Mouse (Mus musculus) ES-E14 (cell line): Measurements from ENCODE around the gene Fbxo40. TPM values are rescaled to one million over a fixed set of nuclear protein-coding genes. Genes with fewer than 3 reads are reported as not detected.

ENCODE experiments used
- DNase-seq: peaks from one replicate; pipeline ENCODE4 v3.0.0-alpha.2; 2013; ENCODE audit warnings: low read depth, low spot score
- H3K27ac ChIP-seq: 2 replicates; pipeline ENCODE4 v1.5.1; 2012; ENCODE audit warnings: low read depth, mild to moderate bottlenecking, low read length, moderate library complexity, mixed read lengths; ENCODE audit not compliant: poor library complexity, insufficient read depth, severe bottlenecking
- H3K36me3 ChIP-seq: 2 replicates; pipeline ENCODE4 v1.6.1; 2012; ENCODE audit warnings: mild to moderate bottlenecking, low read length, moderate library complexity, mixed read lengths; ENCODE audit not compliant: control insufficient read depth, poor library complexity, insufficient read depth, severe bottlenecking
- H3K4me1 ChIP-seq, 2 experiments: fragments of 150-350 bp in 1 of 2; sonication (generic) in 1 of 2; 2 replicates each; pipeline ENCODE4 v1.6.1; 2012; ENCODE audit warnings: low read length in 2 of 2, mild to moderate bottlenecking in 1 of 2, mixed read lengths in 1 of 2; ENCODE audit not compliant: control insufficient read depth in 2 of 2, insufficient read depth in 2 of 2, poor library complexity in 1 of 2
- H3K4me3 ChIP-seq, 2 experiments: fragments of 150-350 bp in 1 of 2; sonication (generic) in 1 of 2; 2 replicates each; pipeline ENCODE4 v1.5.1; 2012; ENCODE audit warnings: low read length in 2 of 2, low read depth in 1 of 2, mild to moderate bottlenecking in 1 of 2, mixed read lengths in 1 of 2; ENCODE audit not compliant: insufficient read depth in 1 of 2, poor library complexity in 1 of 2, severe bottlenecking in 1 of 2
- H3K9ac ChIP-seq: 2 replicates; pipeline ENCODE4 v1.6.1; 2012; ENCODE audit warnings: low read depth, mild to moderate bottlenecking, low read length, mixed read lengths; ENCODE audit not compliant: poor library complexity, insufficient read depth, severe bottlenecking
- H3K9me3 ChIP-seq: fragments of 150-350 bp; sonication (generic); 2 replicates; pipeline ENCODE4 v1.6.1; 2012; ENCODE audit warnings: low read depth, mild to moderate bottlenecking, low read length; ENCODE audit not compliant: control insufficient read depth, insufficient read depth
- CHD2 ChIP-seq: IDR thresholded peaks from 2 replicates; pipeline ENCODE4 v1.6.1; 2014; ENCODE audit warnings: mild to moderate bottlenecking, low read depth, low read length, inconsistent platforms
- HCFC1 ChIP-seq: IDR thresholded peaks from 2 replicates; pipeline ENCODE4 v1.6.1; 2012; ENCODE audit warnings: low read length, inconsistent platforms, borderline replicate concordance; ENCODE audit not compliant: insufficient read depth
- MAFK ChIP-seq: IDR thresholded peaks from 2 replicates; pipeline ENCODE4 v1.6.1; 2014; ENCODE audit warnings: mild to moderate bottlenecking, low read depth, low read length, inconsistent platforms; ENCODE audit not compliant: insufficient read depth
- ZC3H11A ChIP-seq: IDR thresholded peaks from 2 replicates; pipeline ENCODE4 v1.6.1; 2012; ENCODE audit warnings: low read depth, mild to moderate bottlenecking, inconsistent platforms, low read length, borderline replicate concordance
- ZNF384 ChIP-seq: IDR thresholded peaks from 2 replicates; pipeline ENCODE4 v1.6.1; 2012; ENCODE audit warnings: low read depth, low read length, inconsistent platforms
- in situ Hi-C, 2 experiments: fragments of 600-800 bp; cut with MboI; formaldehyde crosslinking; loops; one replicate each; pipeline ENCODE4 v1.15.1; 2025; ENCODE audit warnings: low sequenced_read_pairs in 2 of 2, inconsistent platforms in 1 of 2; ENCODE audit not compliant: unreplicated experiment in 2 of 2
- total RNA-seq: library from RNA; depleted of rRNA; stranded (reverse); fragments of 300-350 nt; gene quantifications from 2 replicates; pipeline ENCODE4 v1.2.3, GENCODE M21; 2012

The Fbxo40 gene
- total RNA-seq, 1 experiment: 0.09 TPM

DNA sequence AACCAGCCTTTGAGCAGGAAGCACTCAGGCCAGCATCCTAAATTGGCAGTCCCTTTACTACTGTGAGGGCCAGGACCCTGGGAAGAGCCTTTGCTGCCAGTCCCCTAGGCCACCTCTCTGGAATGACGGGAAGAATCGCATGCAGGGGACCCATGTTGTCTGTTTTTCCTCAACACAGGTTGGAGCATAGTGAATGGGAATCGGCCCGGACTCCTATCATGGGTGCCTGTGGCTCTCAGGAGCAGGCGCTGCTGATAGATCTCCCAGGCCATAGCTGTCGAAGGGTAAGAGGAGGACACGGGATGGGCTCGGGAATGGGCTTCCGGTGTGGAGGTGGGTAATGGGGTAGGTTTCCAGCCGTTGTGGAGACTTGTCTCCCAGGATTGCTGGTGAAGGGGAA lies 58.9 kb downstream of the Fbxo40 start:
- no peak overlapping the region for H3K9ac ChIP-seq
- no peak overlapping the region for H3K27ac ChIP-seq
- H3K4me3 ChIP-seq: no peak overlapping the region
- TF ChIP-seq CHD2: no peak
- TF ChIP-seq ZC3H11A: no peak
- TF ChIP-seq ZNF384: no peak
- no peak for TF ChIP-seq HCFC1
- TF ChIP-seq MAFK: no peak
- no peaks in the 10 kb centered on the region for H3K4me1 ChIP-seq
- peaks cover 28% of the 10 kb centered on the region for H3K36me3 ChIP-seq
- in situ Hi-C loops: no loop called here
- no peaks in the 10 kb centered on the region for H3K9me3 ChIP-seq
- no peak for DNase-seq

GRCm38 (mm10) chr16:36930231-36931136 lies 59.8 kb downstream of the Fbxo40 start:
- H3K27ac ChIP-seq: no peak overlapping the region
- in situ Hi-C loops: no loop called here
- H3K4me1 ChIP-seq: no peaks in the 10 kb centered on the region
- no peaks in the 10 kb centered on the region for H3K9me3 ChIP-seq
- H3K4me3 ChIP-seq: no peak overlapping the region
- H3K9ac ChIP-seq: no peak overlapping the region
- no peak for DNase-seq
- peaks cover 28% of the 10 kb centered on the region for H3K36me3 ChIP-seq
- no peak for TF ChIP-seq MAFK
- no peak for TF ChIP-seq HCFC1
- no peak for TF ChIP-seq ZC3H11A
- no peak for TF ChIP-seq CHD2
- TF ChIP-seq ZNF384: no peak

GRCm38 (mm10) chr16:36929216-36929615 lies 61.1 kb downstream of the Fbxo40 start:
- Histone ChIP-seq H3K4me1 (no peaks in the 10 kb centered on the region), H3K36me3 (peaks cover 33% of the 10 kb centered on the region), H3K4me3 (no peak overlapping the region), H3K27ac (no peak overlapping the region), H3K9me3 (no peaks in the 10 kb centered on the region), H3K9ac (no peak overlapping the region)
- in situ Hi-C loops: no loop called here
- no peak for TF ChIP-seq ZNF384
- TF ChIP-seq CHD2: no peak
- no peak for TF ChIP-seq MAFK
- no peak for TF ChIP-seq HCFC1
- no peak for TF ChIP-seq ZC3H11A
- no peak for DNase-seq

GRCm38 (mm10) chr16:36928106-36928500 lies 62.2 kb downstream of the Fbxo40 start:
- Histone ChIP-seq H3K27ac (no peak overlapping the region), H3K9ac (no peak overlapping the region), H3K36me3 (peaks cover 33% of the 10 kb centered on the region), H3K4me1 (no peaks in the 10 kb centered on the region), H3K4me3 (no peak overlapping the region), H3K9me3 (no peaks in the 10 kb centered on the region)
- TF ChIP-seq ZNF384 (no peak), CHD2 (no peak), ZC3H11A (no peak), HCFC1 (no peak), MAFK (no peak)
- in situ Hi-C loops: no loop called here
- DNase-seq: no peak

DNA sequence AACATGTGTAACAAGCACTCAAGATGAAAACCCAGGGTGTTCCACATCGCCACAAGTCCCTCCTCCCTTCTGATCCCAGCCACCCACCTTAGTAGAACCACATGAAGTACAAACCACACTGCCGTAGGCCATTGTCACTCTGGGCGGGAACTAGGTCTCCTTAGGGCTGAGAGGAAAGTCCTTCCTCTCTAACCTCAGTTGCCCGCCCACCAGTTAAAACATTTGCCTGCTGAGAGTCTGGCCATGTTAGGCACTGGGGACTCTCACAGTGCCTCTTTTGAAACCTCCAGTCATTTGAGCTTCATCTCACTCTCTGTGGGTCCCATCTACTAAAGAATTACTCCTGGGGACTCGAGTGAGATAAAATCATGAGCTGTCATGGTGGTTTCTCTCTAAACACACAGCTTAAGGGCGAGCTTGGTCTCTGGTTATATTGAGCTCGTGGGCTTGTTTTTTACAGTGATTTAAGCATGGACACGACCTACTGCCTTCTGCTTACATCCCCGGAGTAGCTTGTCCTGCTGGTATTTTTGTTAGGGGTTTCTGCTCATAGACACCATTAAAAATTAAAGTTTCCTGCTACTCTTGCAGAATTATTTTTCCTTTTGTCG lies 62.7 kb downstream of the Fbxo40 start:
- H3K9me3 ChIP-seq: no peaks in the 10 kb centered on the region
- H3K9ac ChIP-seq: no peak overlapping the region
- TF ChIP-seq CHD2: no peak
- TF ChIP-seq MAFK: no peak
- no peak for TF ChIP-seq ZNF384
- no peak for TF ChIP-seq HCFC1
- TF ChIP-seq ZC3H11A: no peak
- no peak for DNase-seq
- H3K27ac ChIP-seq: no peak overlapping the region
- in situ Hi-C loops: no loop called here
- H3K36me3 ChIP-seq: peaks cover 32% of the 10 kb centered on the region
- H3K4me3 ChIP-seq: no peak overlapping the region
- H3K4me1 ChIP-seq: no peaks in the 10 kb centered on the region
